Mouse (Mus musculus) intestine, embryonic 14.5 days (tissue): ENCODE results near the gene Lman2. TPM values are rescaled to one million over a fixed set of nuclear protein-coding genes. Genes with fewer than 3 reads are reported as not detected.

Experiments
- ATAC-seq: fragments of 200-750 bp; cut with Nextera tagmentation; replicated peaks from 2 replicates; pipeline ENCODE4 v1.8.0; 2017; ENCODE audit warnings: low read depth, moderate number of reproducible peaks, moderate TSS enrichment, moderate library complexity; ENCODE audit not compliant: low FRiP score, low TSS enrichment
- DNase-seq: peaks from one replicate; pipeline ENCODE4 v3.0.0-alpha.2; 2018; ENCODE audit warnings: low spot score
- H3K27ac ChIP-seq: fragments of 300-500 bp; sonication (generic); 2 replicates; pipeline ENCODE4 v1.5.1; 2014; ENCODE audit warnings: low read depth, mild to moderate bottlenecking, control low read depth
- H3K27me3 ChIP-seq: fragments of 300-500 bp; sonication (generic); replicated peaks from 2 replicates; pipeline ENCODE4 v1.6.1; 2014; ENCODE audit warnings: low read length, control low read depth; ENCODE audit not compliant: control insufficient read depth, insufficient read depth
- H3K36me3 ChIP-seq: fragments of 300-500 bp; sonication (generic); 2 replicates; pipeline ENCODE4 v1.6.1; 2014; ENCODE audit warnings: low read length, control low read depth; ENCODE audit not compliant: control insufficient read depth, insufficient read depth
- H3K4me1 ChIP-seq: fragments of 300-500 bp; sonication (generic); replicated peaks from 2 replicates; pipeline ENCODE4 v1.6.1; 2014; ENCODE audit warnings: low read length, control low read depth, mixed read lengths; ENCODE audit not compliant: control insufficient read depth, insufficient read depth
- H3K4me2 ChIP-seq: fragments of 300-500 bp; sonication (generic); 2 replicates; pipeline ENCODE4 v1.6.1; 2014; ENCODE audit warnings: low read length
- H3K4me3 ChIP-seq: fragments of 300-500 bp; sonication (generic); 2 replicates; pipeline ENCODE4 v1.5.1; 2014; ENCODE audit warnings: low read depth, low read length, control low read depth, mixed read lengths
- H3K9ac ChIP-seq: fragments of 300-500 bp; sonication (generic); 2 replicates; pipeline ENCODE4 v1.6.1; 2014; ENCODE audit warnings: mild to moderate bottlenecking, low read length
- H3K9me3 ChIP-seq: fragments of 300-500 bp; sonication (generic); 2 replicates; pipeline ENCODE4 v1.6.1; 2016; ENCODE audit warnings: low read length, control low read depth; ENCODE audit not compliant: control insufficient read depth
- WGBS: fragments of 180-500 bp; shearing (Covaris S2); extraction: QIAGEN DNeasy Blood & Tissue Kit; methylation state at CpG from one replicate; pipeline ENCODE4 v1.1.7; 2014; 5-methylcytosine and 5-hydroxymethylcytosine counted together
- polyA plus RNA-seq: library from polyadenylated mRNA; unstranded; fragments of >200 nt; fragmentation: Nextera tagmentation; extraction: Ambion mirVana; gene quantifications from 2 replicates; pipeline ENCODE4 v1.2.1, GENCODE M21; 2014

Gene Lman2
- polyA plus RNA-seq, 1 experiment from 2014 or later = 104 TPM

GRCm38 (mm10) chr13:55325596-55325995 lies 37.0 kb downstream of the Lman2 start:
- no peak for DNase-seq
- Histone ChIP-seq H3K27ac (no peak overlapping the region), H3K4me2 (no peak overlapping the region), H3K4me3 (no peak overlapping the region), H3K9ac (no peak overlapping the region), H3K4me1 (peaks cover 39% of the 10 kb centered on the region), H3K36me3 (peaks cover 32% of the 10 kb centered on the region), H3K27me3 (no peaks in the 10 kb centered on the region), H3K9me3 (no peaks in the 10 kb centered on the region)
- no peak for ATAC-seq
- WGBS = 74% methylated on average over 11 of the region's 11 CpGs

DNA sequence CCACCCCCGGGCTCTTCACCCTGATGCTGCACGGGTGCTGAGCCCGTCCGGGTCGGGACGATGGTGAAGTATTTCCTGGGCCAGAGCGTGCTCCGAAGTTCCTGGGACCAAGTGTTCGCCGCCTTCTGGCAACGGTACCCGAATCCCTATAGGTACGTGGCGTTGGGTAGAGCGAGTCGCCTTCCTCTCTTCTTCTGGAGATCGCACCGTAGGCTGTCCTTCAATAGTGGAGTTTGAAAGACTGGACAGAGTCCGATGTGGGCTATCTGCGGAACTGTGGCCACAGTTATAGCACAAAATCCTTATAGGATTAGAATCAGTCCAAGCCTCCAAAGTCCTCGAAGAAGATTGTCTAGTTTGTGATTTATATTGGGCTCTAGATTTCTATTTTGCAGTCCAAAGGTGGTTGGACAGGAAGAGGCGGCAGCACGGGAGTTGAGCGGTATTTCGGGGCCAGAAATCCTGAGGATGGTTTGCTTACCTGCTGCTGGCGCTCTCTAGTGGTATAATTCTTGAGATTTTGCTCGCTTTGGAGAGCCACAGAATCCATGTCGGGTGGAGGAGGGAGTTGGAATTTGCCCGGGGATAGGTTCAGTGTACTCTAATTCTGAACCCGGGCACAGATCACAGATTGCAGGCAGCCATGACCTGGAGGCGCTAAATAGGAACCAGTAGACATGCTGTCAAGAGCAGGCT lies 40.3 kb downstream of the Lman2 start:
- peaks cover 22% of the 10 kb centered on the region for H3K4me1 ChIP-seq
- no peaks in the 10 kb centered on the region for H3K9me3 ChIP-seq
- H3K27ac ChIP-seq = peak overlapping the region; percentile 88
- peak overlapping the region; percentile 85 for H3K4me2 ChIP-seq
- peak; percentile 72 for DNase-seq
- ATAC-seq = peak; percentile 16
- WGBS = 1% methylated on average over 31 of the region's 31 CpGs
- peaks cover 62% of the 10 kb centered on the region for H3K36me3 ChIP-seq
- peak overlapping the region; percentile 89 for H3K4me3 ChIP-seq
- H3K27me3 ChIP-seq = no peaks in the 10 kb centered on the region
- peak overlapping the region; percentile 92 for H3K9ac ChIP-seq

- peaks cover 20% of the 10 kb centered on the region for H3K4me1 ChIP-seq
- H3K36me3 ChIP-seq = peaks cover 69% of the 10 kb centered on the region
- ATAC-seq (peak; percentile 88), DNase-seq (peak; percentile 91)
- H3K27ac ChIP-seq = peak within 1 kb of the TSS; percentile 88
- H3K4me3 ChIP-seq = peak within 1 kb of the TSS; percentile 89
- H3K9me3 ChIP-seq = no peaks in the 10 kb centered on the region
- H3K4me2 ChIP-seq = peak within 1 kb of the TSS; percentile 85
- under 1% methylated on average over 73 of the region's 73 CpGs for WGBS
- H3K9ac ChIP-seq = peak within 1 kb of the TSS; percentile 92
- H3K27me3 ChIP-seq = no peaks in the 10 kb centered on the region
Observed at GRCm38 (mm10) chr13:55321434-55322129, 41.0 kb downstream of the Lman2 start, which contains the start of gene Rab24. Rab24 (minus strand) TSS chr13:55321946.

DNA sequence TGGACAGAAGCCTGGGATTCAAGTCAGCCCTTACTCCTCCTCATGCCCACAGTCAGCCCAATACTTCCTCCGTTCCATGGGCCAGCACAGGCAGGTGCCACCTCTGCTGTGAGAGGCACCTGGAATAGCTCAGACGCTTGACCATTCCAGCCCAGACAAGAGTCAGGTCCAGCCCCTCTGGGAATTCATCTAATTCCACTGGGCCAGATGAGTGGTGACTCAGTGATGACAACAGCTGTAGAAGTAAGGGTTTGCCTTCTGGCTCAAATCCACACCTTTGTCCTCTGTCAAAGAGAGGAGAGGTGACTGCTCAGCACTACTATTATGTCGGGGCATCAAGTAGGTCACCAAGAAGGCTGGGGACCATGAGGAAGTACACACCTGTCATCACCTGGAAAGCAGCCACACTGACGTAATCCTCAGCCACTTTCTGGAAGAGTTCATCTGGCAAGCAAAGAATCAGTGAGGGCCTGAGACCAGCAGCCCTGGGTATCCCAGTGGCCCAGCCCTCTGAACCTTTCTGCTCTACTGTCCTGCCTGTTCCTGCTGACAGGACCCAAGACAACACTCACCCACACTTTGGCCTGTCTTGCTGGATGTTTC lies 42.6 kb downstream of the Lman2 start, which contains the start of gene Prelid1:
Prelid1 (plus strand) TSS at position 570 of the 603 bp plus-strand sequence.
- ATAC-seq = no peak
- peaks cover 69% of the 10 kb centered on the region for H3K36me3 ChIP-seq
- peak within 1 kb of the TSS; percentile 89 for H3K4me3 ChIP-seq
- H3K27ac ChIP-seq = no peak within 1 kb of the TSS; the same call in 1 of the 2 replicates
- peak within 1 kb of the TSS; percentile 92 for H3K9ac ChIP-seq
- H3K4me1 ChIP-seq = peaks cover 20% of the 10 kb centered on the region
- no peak for DNase-seq
- no peaks in the 10 kb centered on the region for H3K9me3 ChIP-seq
- peak within 1 kb of the TSS; percentile 85 for H3K4me2 ChIP-seq
- no peaks in the 10 kb centered on the region for H3K27me3 ChIP-seq
- 78% methylated on average over 4 of the region's 4 CpGs for whole genome bisulfite sequencing

GRCm38 (mm10) chr13:55318351-55318750 lies 44.2 kb downstream of the Lman2 start:
- no peak overlapping the region for H3K27ac ChIP-seq
- no peak overlapping the region for H3K4me2 ChIP-seq
- DNase-seq = no peak
- WGBS = 86% methylated on average over 3 of the region's 3 CpGs
- peaks cover 14% of the 10 kb centered on the region for H3K4me1 ChIP-seq
- no peaks in the 10 kb centered on the region for H3K27me3 ChIP-seq
- ATAC-seq = no peak
- H3K9ac ChIP-seq = no peak overlapping the region
- no peak overlapping the region for H3K4me3 ChIP-seq
- H3K36me3 ChIP-seq = peaks cover 71% of the 10 kb centered on the region
- H3K9me3 ChIP-seq = no peaks in the 10 kb centered on the region

DNA sequence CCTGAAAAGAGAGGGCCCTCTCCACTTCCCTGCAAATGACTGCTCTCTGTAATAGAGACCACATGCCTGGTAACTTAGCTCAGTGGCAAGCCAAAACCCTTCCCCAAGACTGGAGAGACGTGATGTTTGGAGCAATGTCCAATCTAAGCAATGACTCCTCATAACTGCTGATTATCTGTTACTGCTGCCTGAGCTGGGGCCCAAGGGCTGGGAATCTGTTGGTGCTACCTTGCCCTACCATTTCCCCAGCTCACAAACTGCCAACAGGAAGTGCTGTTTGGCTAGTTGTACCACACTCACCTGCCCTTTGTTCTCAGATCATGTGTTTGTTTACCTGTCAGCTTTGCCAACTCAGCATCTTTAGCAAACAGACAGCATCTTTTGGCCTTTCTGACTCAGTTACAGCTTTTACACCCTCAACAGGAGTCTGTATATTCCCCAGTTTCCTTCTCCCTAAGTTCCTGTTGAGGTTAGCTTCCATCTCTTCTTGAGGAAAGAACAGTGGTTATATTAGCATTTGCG lies 47.6 kb downstream of the Lman2 start:
- H3K4me2 ChIP-seq = no peak overlapping the region
- H3K27ac ChIP-seq = no peak overlapping the region
- H3K4me3 ChIP-seq = no peak overlapping the region
- no peaks in the 10 kb centered on the region for H3K27me3 ChIP-seq
- DNase-seq (no peak), ATAC-seq (no peak)
- 90% methylated on average over 2 of the region's 2 CpGs for WGBS
- H3K36me3 ChIP-seq = peaks cover 97% of the 10 kb centered on the region
- no peak overlapping the region for H3K9ac ChIP-seq
- H3K9me3 ChIP-seq = no peaks in the 10 kb centered on the region
- H3K4me1 ChIP-seq = no peaks in the 10 kb centered on the region

GRCm38 (mm10) chr13:55313051-55313450 lies 49.5 kb downstream of the Lman2 start:
- no peaks in the 10 kb centered on the region for H3K27me3 ChIP-seq
- DNase-seq = no peak
- peaks cover 92% of the 10 kb centered on the region for H3K36me3 ChIP-seq

DNA sequence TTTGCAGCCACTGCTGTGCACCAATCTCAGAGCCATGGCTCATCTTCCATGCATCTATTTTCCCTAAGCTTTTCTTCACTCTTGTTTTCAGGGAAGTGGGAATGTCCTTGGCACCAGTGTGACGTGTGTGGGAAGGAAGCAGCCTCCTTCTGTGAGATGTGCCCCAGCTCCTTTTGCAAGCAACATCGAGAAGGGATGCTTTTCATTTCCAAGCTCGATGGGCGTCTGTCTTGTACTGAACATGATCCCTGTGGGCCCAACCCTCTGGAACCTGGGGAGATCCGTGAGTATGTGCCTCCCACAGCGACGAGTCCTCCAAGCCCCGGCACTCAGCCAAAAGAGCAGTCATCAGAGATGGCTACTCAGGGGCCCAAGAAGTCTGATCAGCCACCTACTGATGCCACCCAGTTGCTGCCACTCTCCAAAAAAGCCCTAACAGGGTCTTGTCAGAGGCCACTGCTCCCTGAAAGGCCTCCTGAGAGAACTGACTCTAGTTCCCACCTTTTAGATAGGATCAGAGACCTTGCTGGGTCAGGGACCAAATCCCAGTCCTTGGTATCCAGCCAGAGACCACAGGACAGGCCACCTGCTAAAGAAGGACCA lies 50.5 kb downstream of the Lman2 start:
- ATAC-seq = no peak
- no peaks in the 10 kb centered on the region for H3K9me3 ChIP-seq
- peaks cover 92% of the 10 kb centered on the region for H3K36me3 ChIP-seq
- H3K4me1 ChIP-seq = no peaks in the 10 kb centered on the region
- no peak overlapping the region for H3K27ac ChIP-seq
- no peak for DNase-seq
- no peak overlapping the region for H3K9ac ChIP-seq
- WGBS = 87% methylated on average over 8 of the region's 8 CpGs
- no peak overlapping the region for H3K4me2 ChIP-seq
- H3K4me3 ChIP-seq = no peak overlapping the region
- no peaks in the 10 kb centered on the region for H3K27me3 ChIP-seq

More at GRCm38 (mm10) chr13:55313051-55313450, 49.5 kb downstream of the Lman2 start:
- Histone ChIP-seq H3K4me3 (no peak overlapping the region), H3K4me1 (no peaks in the 10 kb centered on the region), H3K9me3 (no peaks in the 10 kb centered on the region), H3K9ac (no peak overlapping the region), H3K4me2 (no peak overlapping the region), H3K27ac (no peak overlapping the region)
- 89% methylated on average over 9 of the region's 9 CpGs for WGBS
- no peak for ATAC-seq
